Mouse (Mus musculus) A20 (cell line): Measurements from ENCODE around the gene Gm20518.

Source experiments
- DNase-seq: peaks from one replicate; pipeline ENCODE4 v3.0.0-alpha.2; 2011; ENCODE audit warnings: low read depth, low spot score

Gm20518 gene

DNA sequence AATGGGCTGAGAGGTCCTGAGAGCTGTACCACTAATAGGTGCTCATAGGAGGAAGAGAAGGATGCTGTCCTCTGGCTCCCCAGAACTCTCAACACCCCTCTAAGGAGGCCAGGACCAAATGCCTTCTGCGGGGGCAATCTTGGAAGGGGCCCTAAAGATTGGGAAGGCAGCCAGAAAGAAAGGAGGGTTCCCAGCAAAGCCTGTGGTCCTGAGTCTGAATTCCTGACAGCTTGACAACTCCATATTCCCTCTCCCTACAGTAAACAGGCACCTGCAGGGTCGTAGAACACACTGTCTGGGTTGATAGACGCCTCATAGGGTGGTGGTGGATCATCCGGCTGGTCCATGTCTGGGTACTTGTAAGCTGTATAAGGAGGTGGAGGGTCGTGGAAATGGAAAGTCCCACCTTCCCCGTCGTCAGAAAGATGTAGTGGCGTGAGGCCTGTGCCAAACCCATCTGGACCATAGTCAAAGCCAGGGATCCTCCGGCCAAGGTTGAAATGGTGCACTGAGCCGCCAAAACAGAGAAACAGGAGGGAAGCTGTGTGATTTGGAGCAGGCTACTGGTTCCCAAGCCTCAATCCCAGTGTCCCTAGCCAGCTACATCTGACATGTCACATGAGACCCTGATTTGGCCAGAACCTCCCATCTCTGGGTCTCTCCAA is 47.6 kb downstream of the Gm20518 start:
- DNase-seq: no peak

DNA sequence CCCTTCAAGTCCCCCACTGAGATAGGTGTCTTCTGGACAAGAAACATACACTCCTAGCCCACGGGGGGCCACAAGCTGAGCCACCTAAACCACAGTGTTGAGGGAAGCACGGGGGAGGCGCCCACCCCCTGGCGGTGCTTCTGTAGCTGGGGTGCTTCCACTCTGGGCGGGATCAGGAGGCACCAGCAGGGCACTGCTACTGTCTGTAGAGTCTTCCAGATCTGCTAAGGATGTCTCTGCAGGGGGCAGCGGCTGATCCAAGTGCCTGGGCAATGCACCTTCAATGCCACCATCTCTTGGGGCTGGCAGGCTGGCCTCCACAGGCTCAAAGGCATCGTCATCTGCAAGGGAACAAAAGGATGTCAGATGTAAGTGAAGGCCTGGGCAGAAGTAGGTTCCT is 49.0 kb downstream of the Gm20518 start:
- no peak for DNase-seq

DNA sequence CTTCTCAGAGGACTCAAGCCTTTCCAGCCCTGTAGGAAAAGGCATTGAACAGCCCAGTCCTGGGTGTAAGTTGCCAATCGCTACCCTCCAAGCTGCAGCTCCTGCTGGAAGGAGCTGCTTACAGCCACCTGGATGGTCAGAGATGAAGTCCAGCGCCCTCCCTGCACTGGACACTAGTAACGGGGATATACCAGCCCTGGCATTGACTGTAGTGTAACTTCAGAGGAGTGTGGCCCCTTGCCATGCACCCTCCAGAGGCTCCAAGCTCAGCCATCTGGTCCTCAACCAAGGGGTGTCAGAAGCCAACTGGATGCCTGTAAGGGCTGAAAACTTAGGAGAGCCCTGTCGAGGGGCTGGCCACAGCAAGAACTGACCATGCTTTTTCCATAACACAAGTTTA is 51.5 kb downstream of the Gm20518 start:
- DNase-seq: no peak

DNA sequence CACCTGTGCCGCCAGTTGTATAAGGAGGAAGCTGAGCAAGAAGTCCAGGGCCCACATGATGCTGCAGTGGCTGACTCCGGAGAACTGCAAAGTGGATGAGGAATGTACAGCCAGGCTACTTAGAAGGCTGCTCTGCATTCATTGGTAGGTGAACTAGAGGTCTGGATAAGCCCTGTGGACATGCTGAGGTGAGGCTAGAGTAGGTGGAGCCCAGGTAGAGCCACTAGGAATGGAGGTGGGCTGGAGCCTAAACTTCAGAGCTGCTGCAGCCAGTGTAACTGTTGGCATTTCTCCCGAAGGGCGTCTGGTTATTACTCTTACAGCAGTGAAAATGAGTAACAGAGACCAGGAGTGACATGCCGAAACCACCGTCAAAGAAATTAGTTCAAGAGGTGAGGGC is 53.4 kb downstream of the Gm20518 start, which contains the start of gene Car15:
TSS of gene Car15 (minus strand) at position 314 of the 400 bp plus-strand sequence.
- no peak for DNase-seq

DNA sequence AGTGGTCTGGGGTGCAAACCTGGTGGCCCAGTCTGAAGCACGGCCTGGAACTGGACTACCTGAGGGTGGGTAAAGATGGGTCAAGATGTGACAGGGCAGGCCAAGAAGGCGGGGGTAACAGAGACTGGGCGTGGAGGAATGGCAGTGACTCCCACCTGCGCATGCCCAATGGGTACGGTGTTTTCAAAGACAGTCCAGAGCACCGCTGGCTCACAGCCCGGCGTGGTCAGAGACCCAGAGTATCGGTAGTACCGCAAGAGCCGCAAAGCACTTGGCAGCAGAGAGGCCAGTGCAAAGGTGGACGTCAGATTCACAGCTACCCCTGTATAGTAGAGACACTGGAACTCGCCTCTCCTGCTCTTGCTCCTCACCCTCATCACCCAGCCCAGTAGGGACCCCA is 56.0 kb downstream of the Gm20518 start:
- DNase-seq: no peak

DNA sequence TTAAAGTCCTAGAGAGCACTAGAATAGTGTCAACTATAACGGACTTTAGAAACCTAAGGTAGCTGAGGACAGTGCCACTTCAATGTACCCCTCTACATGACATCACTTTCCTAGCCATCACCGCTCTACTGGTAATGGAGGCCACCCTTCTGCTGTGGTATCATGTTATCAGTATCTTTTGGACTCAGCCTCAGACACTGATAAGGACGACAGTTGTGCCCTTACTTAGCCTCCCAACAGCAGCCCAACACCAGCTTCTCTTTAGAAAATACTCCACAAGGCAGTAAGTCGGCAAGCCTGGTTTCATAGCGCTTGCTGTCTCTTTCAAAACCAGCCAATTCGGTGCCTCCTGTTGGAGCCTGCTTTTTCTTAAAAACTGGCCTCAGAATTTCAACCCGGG is 56.9 kb downstream of the Gm20518 start:
- no peak for DNase-seq

DNA sequence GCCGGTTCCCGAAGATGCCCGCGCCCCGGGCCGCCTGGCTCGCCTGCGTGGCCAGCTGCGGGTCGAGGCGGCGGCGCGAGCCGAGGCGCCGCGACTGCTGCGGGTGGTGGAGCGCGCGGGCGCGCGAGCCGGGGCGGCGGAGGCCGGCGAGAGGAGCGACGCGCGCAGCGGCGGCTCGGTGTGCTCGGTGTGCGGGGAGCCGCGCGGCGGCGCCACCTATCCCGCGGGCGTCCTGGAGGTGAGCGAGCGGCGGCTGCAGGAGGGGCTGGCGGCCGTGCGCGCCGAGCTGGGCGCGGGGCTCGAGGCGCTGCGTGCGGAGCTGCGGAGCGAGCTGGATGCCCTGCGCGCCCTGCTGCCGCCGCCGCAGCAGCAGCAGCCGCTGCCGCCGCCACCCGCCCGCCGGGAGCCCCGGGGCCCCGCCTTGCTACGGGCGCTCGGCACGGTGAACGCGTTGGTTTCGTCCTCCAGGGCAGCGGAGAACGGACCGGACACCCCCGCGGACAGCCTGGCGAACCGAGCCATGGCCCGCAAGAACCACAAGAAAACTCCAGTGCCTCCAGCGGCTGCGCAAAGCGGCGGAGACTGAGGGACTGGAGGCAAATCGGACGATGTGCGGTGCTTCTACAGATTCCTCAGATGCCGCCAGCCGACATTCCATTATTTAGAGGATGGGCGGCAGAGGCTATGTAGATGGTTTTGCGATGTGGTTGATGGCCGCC is 57.6 kb downstream of the Gm20518 start:
- DNase-seq: no peak

DNA sequence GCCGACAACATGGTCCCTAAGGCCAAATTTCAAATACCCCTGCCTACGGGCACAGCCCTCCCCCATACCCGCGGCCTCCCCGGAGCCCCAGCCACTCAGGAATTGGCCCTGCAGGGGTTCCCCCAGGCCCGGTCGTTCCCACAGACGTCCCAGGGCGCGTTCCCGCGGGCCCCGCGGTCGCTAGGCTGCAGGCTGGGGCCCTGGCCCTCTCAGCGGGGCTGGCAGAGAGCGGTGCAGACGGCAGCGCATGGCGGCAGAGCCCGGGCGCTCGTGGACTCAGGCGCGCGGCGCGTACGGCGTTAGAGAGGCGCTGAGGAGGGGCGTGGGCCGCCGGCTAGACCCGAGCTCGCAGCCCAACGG is 58.2 kb downstream of the Gm20518 start:
- DNase-seq: no peak

DNA sequence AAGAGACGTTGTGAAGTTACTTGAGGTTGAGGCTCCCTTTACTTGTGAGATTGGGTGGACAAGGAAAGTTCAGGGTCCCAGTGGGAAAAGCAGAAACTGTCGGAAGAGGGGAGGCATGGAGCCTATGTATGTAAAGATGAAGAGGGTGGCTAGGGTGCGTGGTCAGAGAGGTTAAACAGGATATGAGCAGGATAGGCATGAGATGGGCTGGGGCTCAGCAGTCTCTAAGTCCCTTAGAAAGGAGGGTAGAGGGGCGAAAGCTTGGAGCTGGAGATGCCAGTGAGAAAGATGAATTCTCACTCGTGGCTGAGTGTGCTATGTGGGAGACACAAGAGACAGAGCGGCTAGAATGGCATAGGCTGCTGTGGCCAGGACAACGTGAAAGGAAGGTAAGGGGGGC is 58.6 kb downstream of the Gm20518 start, which contains the start of gene B830017H08Rik:
TSS of gene B830017H08Rik (plus strand) at position 301 of the 400 bp plus-strand sequence.
- no peak for DNase-seq

DNA sequence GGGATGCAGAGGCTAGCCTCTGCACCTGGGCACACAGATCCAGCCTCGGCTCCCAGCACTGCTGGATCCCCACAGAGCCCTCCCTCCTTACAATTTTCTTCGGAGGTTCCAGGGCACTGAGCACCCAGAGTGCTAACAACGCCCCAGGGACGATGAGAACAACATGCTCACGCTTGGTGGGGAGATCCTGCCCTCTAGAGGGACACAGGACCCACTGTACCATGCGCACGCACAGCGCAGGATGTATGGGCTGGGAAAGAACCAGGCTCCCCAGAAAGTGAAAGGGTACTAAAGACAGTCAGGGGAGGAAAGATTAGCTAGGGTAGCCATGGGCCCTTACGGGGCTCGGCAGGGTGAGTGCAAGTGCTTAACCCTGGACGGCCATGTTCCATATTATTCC is 59.7 kb downstream of the Gm20518 start:
- DNase-seq: no peak

DNA sequence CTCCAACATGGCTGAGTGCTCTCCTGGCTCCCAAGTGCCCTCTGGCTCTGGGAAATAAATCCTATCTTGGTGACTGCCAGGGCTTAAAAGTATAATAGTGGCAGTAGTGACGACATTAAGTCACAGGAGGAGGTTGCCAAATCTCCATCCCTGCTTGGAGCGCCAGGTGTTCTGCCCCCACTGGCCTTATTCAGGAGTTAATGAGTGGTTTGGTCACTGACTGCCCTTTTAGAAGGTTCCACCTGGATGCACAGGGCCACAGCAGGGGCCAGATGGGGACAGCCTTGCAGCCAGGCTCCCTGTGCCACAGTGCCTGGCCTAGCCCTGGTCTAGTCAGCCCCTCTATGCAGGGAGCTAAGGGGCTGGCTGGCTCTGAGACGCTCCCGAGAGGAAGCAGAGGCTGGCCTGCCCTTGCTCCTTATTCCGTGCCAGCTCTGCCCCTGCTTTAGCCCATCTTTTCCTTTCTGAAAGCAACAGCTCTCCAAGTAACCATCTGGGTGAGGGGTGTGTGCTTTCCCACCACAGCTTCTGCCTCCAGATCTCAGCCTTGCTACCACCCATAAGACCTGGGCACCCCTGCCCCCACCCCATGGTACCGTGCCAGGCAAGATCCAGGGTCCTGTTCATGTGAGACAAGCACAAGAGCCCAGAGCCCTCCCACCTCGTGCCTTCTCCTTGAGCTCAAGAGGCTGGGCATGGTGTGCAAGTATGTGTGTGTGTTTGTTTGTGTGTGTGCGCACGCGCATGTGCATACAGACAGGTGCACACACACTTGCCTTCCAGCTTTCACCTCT is 60.9 kb downstream of the Gm20518 start:
- DNase-seq: no peak

DNA sequence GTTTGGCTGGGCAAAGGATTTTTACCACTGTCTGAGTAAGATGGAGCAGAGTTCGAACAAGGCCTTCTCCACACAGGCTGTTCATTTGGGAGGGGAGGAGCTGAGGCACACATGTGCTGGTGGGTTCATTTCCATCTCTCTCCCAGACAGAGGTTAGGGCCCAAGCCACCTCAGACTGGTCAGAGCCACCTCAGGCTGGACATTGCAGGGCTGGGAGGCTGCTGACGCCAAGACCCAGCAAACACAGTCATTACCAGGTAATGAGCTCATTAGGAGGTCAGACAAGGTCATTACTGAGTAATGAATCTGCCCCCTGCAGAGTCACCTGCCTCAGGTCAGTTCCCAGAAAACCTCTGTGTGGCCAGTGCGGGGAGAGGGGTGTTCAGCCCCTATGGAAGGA is 62.6 kb downstream of the Gm20518 start:
- no peak for DNase-seq

DNA sequence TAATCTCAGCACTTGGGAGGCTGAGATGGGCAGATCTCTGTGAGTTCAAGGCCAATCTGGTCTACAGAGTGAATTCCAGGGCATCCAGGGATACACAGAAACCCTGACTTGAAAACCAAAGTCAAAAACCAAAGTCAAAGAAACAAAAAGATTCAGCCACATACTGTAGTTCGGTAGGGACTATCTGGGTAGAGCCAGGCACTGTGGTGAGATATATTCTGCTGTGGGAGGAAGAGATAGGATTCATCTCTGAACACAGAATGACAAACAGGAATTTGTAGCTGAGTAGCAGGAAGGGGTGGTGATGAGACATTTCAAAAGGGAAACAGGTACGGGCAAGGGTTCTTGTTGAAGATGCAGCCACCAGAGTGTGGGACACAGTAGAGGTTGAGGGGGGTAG is 63.2 kb downstream of the Gm20518 start:
- no peak for DNase-seq

DNA sequence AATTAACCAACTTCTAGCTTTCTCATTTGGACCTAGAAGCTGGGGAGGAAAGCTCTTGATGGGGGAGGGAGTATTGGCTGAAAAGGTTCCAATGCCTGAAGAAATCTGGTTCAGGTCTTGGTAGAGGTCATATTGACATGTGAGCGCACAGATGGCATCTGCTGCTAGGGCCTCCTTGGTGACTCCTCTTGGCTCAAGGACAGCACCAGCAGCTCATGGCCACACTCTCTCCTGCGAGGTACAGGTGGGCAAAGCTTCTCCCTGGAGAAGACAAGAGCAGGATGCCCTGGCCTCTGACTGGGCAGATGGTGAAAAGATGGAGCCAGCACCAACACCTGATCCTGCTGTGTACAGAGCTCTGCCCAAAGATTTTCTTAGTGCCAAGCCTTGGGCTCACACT is 65.0 kb downstream of the Gm20518 start:
- DNase-seq: no peak

DNA sequence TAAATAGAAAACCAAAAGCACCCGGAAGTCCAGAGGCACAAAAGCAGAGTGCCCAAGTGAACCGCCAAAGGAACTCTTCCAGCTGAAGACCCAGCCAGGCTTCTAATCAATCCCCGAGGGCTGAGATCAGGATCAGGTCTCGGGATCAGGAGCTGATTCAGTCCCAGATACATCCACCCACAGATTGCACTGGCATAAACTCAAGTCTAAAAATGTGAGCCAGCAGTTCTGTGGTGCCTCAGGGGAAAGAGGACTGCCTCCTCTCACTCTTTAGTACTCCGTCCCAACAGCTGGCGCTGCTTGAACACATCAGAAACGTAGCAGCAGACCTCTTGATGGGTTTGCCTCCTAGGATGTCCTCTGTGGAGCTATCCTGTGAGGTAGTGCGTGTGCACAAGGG is 74.9 kb downstream of the Gm20518 start:
- no peak for DNase-seq

DNA sequence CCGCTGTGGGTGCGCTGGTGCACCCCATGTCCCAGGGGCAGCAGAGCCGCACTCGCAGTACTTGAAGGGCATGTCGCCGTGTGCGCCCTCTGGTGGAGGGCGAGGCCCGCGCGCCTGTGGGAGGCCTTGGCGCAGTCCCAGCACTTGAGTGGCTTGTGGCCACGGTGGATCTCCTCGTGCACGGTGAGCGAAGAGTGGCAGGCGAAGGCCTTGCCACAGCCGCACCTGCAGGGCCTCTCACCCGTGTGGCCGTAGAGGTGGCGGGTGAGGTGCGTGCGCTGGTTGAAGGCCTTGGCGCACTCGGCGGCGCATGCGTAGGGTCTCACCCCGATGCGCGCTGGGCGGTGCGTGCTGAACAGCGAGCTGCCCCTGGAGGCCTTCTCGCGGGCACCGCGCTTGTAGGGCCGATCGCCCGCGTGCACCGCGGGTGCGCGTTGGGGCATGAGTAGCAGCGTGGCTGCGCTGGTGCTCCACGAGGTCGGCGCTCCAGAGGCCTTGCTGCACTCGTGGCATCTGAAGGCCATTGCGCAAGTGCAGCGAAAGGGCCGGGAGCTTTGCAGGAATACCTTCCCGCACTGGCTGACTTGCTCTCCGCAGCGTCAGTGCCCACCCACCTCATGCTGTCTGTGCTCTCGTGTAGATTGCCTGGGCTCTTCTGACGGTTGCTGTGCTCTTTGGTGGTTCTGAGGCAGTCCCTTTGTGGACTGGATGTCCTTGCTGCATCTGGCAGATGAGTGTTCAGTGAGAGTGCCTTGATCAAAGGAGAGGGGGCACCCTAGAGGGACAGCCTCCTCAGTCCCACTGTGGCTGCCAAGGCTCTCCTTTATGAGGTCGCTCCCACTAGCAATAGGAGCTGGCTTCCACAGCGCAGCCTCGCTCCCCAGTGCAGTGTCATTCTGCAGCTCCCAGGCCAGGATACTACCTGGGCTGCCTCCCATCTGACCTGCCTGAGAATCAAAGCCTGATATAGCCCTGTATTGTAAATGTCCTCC is 75.8 kb downstream of the Gm20518 start:
- peak; percentile 62 for DNase-seq

DNA sequence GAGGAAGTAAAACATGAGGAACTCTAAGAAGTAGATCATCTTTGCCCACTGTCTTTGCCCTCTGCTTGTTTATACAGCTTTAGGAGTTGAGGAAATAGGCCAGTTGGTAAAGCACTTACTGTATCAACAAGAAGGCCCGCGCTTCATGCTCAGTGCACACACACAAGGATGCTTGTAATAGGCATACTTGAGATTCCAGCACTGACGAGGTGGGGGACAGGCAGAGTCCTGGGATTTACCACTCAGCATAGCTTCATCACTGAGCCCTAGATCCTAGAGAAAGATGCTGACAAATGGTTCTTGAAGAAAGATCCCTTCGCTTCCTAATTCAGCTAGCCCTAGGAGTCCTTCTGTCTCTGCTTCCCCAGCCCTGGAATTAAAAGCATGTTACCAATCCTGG is 78.3 kb downstream of the Gm20518 start:
- no peak for DNase-seq

DNA sequence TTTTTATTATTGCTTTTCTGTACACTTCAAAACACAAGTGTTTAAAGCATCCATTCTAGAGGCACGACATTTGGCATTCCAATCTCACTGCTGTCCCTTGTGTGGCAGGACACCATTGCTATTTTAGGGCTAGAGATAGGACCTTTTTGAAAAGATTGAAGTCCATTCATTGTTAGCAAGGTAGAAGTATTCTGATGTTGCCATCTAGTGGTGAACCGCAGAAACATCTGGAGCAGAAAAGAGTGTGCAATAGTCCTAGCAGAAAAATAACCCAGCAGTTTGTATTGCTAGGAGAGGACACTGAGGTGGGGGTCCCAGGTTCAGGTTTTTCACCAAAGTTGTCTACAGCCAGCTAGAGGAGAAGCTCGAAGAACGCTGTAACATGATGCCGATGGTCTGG is 79.4 kb downstream of the Gm20518 start:
- peak; percentile 43 for DNase-seq

DNA sequence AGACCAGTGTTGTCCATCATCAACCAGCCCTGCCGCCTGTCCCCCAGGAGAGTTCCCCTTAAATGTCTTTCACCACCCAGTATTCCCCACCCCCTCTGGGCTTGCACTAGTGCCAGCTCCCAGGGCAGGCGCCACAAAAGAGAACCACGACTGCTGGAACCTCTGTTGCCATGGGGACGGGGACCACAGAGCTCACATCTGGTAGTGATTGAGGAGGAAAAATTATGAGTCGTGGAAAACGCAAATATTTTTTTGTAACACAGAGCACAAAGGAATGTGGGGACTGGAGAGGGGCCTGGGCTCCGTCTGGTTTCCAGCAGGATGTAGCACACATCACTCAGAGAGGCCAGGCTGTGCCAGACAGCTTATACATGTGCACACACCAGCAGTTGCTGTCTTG is 81.8 kb downstream of the Gm20518 start:
- no peak for DNase-seq

DNA sequence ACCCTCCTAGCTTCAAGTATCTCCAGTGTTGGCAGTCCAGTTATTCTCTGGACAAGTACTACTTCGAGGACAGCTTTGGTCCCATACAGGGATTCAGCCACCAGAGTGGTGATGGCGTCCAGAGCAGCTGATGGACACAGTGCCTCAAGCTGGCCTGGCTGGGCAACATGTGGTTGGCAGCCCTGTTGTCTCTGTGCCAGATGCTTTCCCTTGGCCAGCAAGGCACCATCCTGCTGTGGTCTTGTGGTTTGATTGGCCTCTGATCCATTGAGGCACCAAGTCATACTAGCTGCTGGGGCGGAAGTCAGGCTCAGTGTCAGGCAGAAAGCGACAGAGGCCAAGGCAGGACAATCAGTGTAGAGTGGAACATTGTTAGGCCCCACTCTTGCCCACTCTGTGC is 82.3 kb downstream of the Gm20518 start:
- no peak for DNase-seq
